Mouse (Mus musculus): ENCODE measurements around the gene Slc9a8.

DNA sequence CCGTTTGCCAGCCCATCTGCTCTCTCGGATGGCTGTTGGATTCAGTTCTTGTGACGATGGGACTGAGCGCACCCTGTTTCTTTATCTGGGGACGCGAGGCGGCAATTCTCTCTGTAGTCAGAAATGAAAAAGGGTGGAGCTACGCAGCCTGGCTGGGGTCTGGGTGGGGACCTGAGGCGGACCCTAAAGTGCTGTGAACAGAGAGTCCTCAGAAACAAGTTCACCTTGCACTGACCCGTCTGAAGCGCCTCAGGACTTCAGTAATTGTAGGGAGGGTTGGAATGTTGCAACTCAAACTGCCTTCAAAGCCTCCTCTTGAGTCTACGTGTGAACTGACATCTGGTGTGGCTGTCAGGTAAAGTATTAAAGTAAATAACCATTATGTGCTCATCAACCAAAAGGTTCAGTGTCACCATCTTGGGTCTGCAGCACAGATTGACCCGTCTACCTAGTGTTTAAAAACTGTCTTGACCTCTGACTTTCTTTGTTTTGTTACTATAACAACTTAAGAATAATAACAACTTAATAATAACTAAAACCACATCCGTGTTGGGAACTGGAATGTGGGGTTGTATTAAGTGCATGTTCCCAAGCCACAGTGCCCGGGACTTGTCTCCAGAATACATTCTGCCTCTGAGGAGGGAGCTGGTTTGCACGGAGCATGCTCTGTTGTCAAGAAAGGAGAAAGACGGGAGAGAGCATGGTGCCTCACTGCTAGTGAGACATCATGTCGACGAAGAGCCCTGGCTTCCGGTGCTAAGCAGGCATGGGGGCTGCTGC lies 16.2 kb upstream of the Slc9a8 start:
- TF ChIP-seq CTCF (IDR thresholded peaks at IDR 0.05; ENCODE audit: low read depth) (no peak), EP300 (IDR thresholded peaks at IDR 0.05; ENCODE audit: low read depth) (no peak)
